Mouse (Mus musculus) liver, embryonic 16.5 days (tissue): ENCODE data around the gene Utp6. TPM values are rescaled to one million over a fixed set of nuclear protein-coding genes. Genes with fewer than 3 reads are reported as not detected.

Experiments
- ATAC-seq: fragments of 200-750 bp; cut with Nextera tagmentation; 2 replicates; pipeline ENCODE4 v1.8.0; 2017; ENCODE audit warnings: low read depth, mild to moderate bottlenecking, moderate number of reproducible peaks, moderate library complexity
- H3K27ac ChIP-seq: fragments of 300-500 bp; sonication (generic); 2 replicates; pipeline ENCODE4 v1.5.1; 2014; ENCODE audit warnings: mild to moderate bottlenecking, low read length
- H3K27me3 ChIP-seq: fragments of 300-500 bp; sonication (generic); 2 replicates; pipeline ENCODE4 v1.6.1; 2014; ENCODE audit warnings: low read depth, low read length, mixed read lengths; ENCODE audit not compliant: control insufficient read depth, insufficient read depth
- H3K36me3 ChIP-seq: fragments of 300-500 bp; sonication (generic); 2 replicates; pipeline ENCODE4 v1.6.1; 2014; ENCODE audit warnings: mild to moderate bottlenecking; ENCODE audit not compliant: control insufficient read depth, insufficient read depth
- H3K4me1 ChIP-seq: fragments of 300-500 bp; sonication (generic); 2 replicates; pipeline ENCODE4 v1.6.1; 2014; ENCODE audit warnings: low read depth, low read length, mixed read lengths; ENCODE audit not compliant: control insufficient read depth
- H3K4me2 ChIP-seq: fragments of 300-500 bp; sonication (generic); 2 replicates; pipeline ENCODE4 v1.6.1; 2014; ENCODE audit warnings: low read depth, low read length, mixed read lengths
- H3K4me3 ChIP-seq: fragments of 300-500 bp; sonication (generic); 2 replicates; pipeline ENCODE4 v1.5.1; 2014; ENCODE audit warnings: low read depth, mild to moderate bottlenecking, low read length
- H3K9ac ChIP-seq: fragments of 300-500 bp; sonication (generic); 2 replicates; pipeline ENCODE4 v1.6.1; 2014; ENCODE audit warnings: low read depth, low read length
- H3K9me3 ChIP-seq: fragments of 300-500 bp; sonication (generic); replicated peaks from 2 replicates; pipeline ENCODE4 v1.6.1; 2016; ENCODE audit warnings: low read length; ENCODE audit not compliant: control insufficient read depth
- WGBS: fragments of 180-500 bp; shearing (Covaris S2); extraction: QIAGEN DNeasy Blood & Tissue Kit; methylation state at CpG from one replicate; pipeline ENCODE4 v1.1.7; 2014; ENCODE audit not compliant: insufficient replicate concordance; 5-methylcytosine and 5-hydroxymethylcytosine counted together
- polyA plus RNA-seq: library from polyadenylated mRNA; unstranded; fragments of >200 nt; fragmentation: Nextera tagmentation; extraction: Ambion mirVana; gene quantifications from 2 replicates; pipeline ENCODE4 v1.2.1, GENCODE M21; 2015

Utp6 gene
- polyA plus RNA-seq, 1 experiment from 2014 or later: 18.5 TPM

- H3K36me3 ChIP-seq: no peaks in the 10 kb centered on the region
- H3K9me3 ChIP-seq: no peaks in the 10 kb centered on the region
- no peak for ATAC-seq
- H3K4me2 ChIP-seq: no peak overlapping the region
- no peaks in the 10 kb centered on the region for H3K27me3 ChIP-seq
- H3K4me3 ChIP-seq: no peak overlapping the region
- H3K27ac ChIP-seq: no peak overlapping the region
- 46% methylated on average over 1 of the region's 1 CpGs for WGBS
- H3K9ac ChIP-seq: no peak overlapping the region
- no peaks in the 10 kb centered on the region for H3K4me1 ChIP-seq
Observed at GRCm38 (mm10) chr11:79922766-79923165, 39.4 kb downstream of the Utp6 start.

- no peak overlapping the region for H3K4me3 ChIP-seq
- no peak overlapping the region for H3K27ac ChIP-seq
- ATAC-seq: no peak
- H3K4me1 ChIP-seq: no peaks in the 10 kb centered on the region
- WGBS: 42% methylated on average over 3 of the region's 3 CpGs
- no peak overlapping the region for H3K9ac ChIP-seq
- no peaks in the 10 kb centered on the region for H3K36me3 ChIP-seq
- H3K4me2 ChIP-seq: no peak overlapping the region
- no peaks in the 10 kb centered on the region for H3K27me3 ChIP-seq
- no peaks in the 10 kb centered on the region for H3K9me3 ChIP-seq
Observed at GRCm38 (mm10) chr11:79922157-79922556, 40.0 kb downstream of the Utp6 start.

- H3K27me3 ChIP-seq: no peaks in the 10 kb centered on the region
- no peak overlapping the region for H3K27ac ChIP-seq
- no peak overlapping the region for H3K9ac ChIP-seq
- no peak overlapping the region for H3K4me3 ChIP-seq
- WGBS: 55% methylated on average over 5 of the region's 5 CpGs
- no peaks in the 10 kb centered on the region for H3K36me3 ChIP-seq
- no peak for ATAC-seq
- H3K9me3 ChIP-seq: no peaks in the 10 kb centered on the region
- no peak overlapping the region for H3K4me2 ChIP-seq
- no peaks in the 10 kb centered on the region for H3K4me1 ChIP-seq
Observed at GRCm38 (mm10) chr11:79920505-79921025, 41.6 kb downstream of the Utp6 start.

GRCm38 (mm10) chr11:79919685-79920504, 42.3 kb downstream of the Utp6 start:
- Histone ChIP-seq H3K4me3 (no peak overlapping the region), H3K27ac (no peak overlapping the region), H3K27me3 (no peaks in the 10 kb centered on the region), H3K36me3 (no peaks in the 10 kb centered on the region), H3K4me2 (no peak overlapping the region), H3K9me3 (no peaks in the 10 kb centered on the region), H3K9ac (no peak overlapping the region), H3K4me1 (no peaks in the 10 kb centered on the region)
- no peak for ATAC-seq
- WGBS: 14% methylated on average over 13 of the region's 13 CpGs

GRCm38 (mm10) chr11:79915696-79916349, 46.4 kb downstream of the Utp6 start:
- Histone ChIP-seq H3K9ac (no peak overlapping the region), H3K4me3 (no peak overlapping the region), H3K9me3 (no peaks in the 10 kb centered on the region), H3K27ac (no peak overlapping the region), H3K27me3 (no peaks in the 10 kb centered on the region), H3K4me1 (no peaks in the 10 kb centered on the region), H3K36me3 (no peaks in the 10 kb centered on the region), H3K4me2 (no peak overlapping the region)
- WGBS: 62% methylated on average over 9 of the region's 9 CpGs
- no peak for ATAC-seq

GRCm38 (mm10) chr11:79908600-79909483, 53.3 kb downstream of the Utp6 start:
- H3K27ac ChIP-seq: no peak overlapping the region
- no peaks in the 10 kb centered on the region for H3K36me3 ChIP-seq
- H3K4me2 ChIP-seq: no peak overlapping the region
- no peak for ATAC-seq
- no peaks in the 10 kb centered on the region for H3K27me3 ChIP-seq
- H3K9me3 ChIP-seq: no peaks in the 10 kb centered on the region
- H3K4me1 ChIP-seq: no peaks in the 10 kb centered on the region
- no peak overlapping the region for H3K4me3 ChIP-seq
- no peak overlapping the region for H3K9ac ChIP-seq
- WGBS: 70% methylated on average over 14 of the region's 14 CpGs

- H3K4me3 ChIP-seq: no peak overlapping the region
- WGBS: 63% methylated on average over 9 of the region's 9 CpGs
- no peak overlapping the region for H3K9ac ChIP-seq
- ATAC-seq: no peak
- no peaks in the 10 kb centered on the region for H3K27me3 ChIP-seq
- H3K4me2 ChIP-seq: no peak overlapping the region
- H3K36me3 ChIP-seq: no peaks in the 10 kb centered on the region
- H3K9me3 ChIP-seq: no peaks in the 10 kb centered on the region
- no peaks in the 10 kb centered on the region for H3K4me1 ChIP-seq
- no peak overlapping the region for H3K27ac ChIP-seq
Observed at GRCm38 (mm10) chr11:79906920-79907319, 55.3 kb downstream of the Utp6 start.

GRCm38 (mm10) chr11:79902881-79903481, 59.2 kb downstream of the Utp6 start:
- no peak overlapping the region for H3K27ac ChIP-seq
- no peak for ATAC-seq
- H3K9ac ChIP-seq: no peak overlapping the region

More at GRCm38 (mm10) chr11:79902881-79903481, 59.2 kb downstream of the Utp6 start:
- Histone ChIP-seq H3K36me3 (no peaks in the 10 kb centered on the region), H3K4me3 (no peak overlapping the region), H3K27me3 (no peaks in the 10 kb centered on the region), H3K9me3 (no peaks in the 10 kb centered on the region), H3K4me1 (no peaks in the 10 kb centered on the region), H3K4me2 (no peak overlapping the region)
- 69% methylated on average over 6 of the region's 6 CpGs for WGBS
